Comparison of ENCODE assay signal across 14 mouse cellular contexts in genomic region chr2:101368278-101368677, GRCm38 (mm10).
DNase-seq lines count a peak whose midpoint lies in the region; TF ChIP-seq lines count a peak whose summit lies in the region.
"Had no signal": no experiment of that assay in that cellular context is flagged by ENCODE, and none has a peak within 500 bp of the region (broad histone marks: within the 10 kb centered on the region; RNA-seq: fewer than 3 reads in every experiment).

No protein-coding gene starts in this region.

- H3K4me1 ChIP-seq in lung, adult 2 months (ENCODE audit: control insufficient read depth, insufficient read depth, low read length): no peaks in the 10 kb centered on the region
- H3K4me1 ChIP-seq: limb, embryonic 12.5 days; lung, embryonic 15.5 days; midbrain, embryonic 12.5 days; neural tube, embryonic 12.5 days had no signal

- WGBS in lung, adult 2 months: 54% methylated on average over 4 of the region's 4 CpGs

- no peak overlapping the region for H3K4me3 ChIP-seq in lung, adult 2 months (replicated peaks; ENCODE audit: extremely low read depth, low read depth, low read length)
- H3K4me3 ChIP-seq: limb, embryonic 12.5 days; lung, embryonic 15.5 days; midbrain, embryonic 12.5 days; neural tube, embryonic 12.5 days had no signal

- no peak for TF ChIP-seq POLR2A in lung, adult 2 months (IDR thresholded peaks at IDR 0.05; ENCODE audit: borderline replicate concordance, extremely low read depth, low read depth, low read length)
- no peak for TF ChIP-seq POLR2A in brain, embryonic 14.5 days (IDR thresholded peaks at IDR 0.05; ENCODE audit: borderline replicate concordance, extremely low read depth, insufficient read depth, insufficient read length, poor library complexity, severe bottlenecking)

- TF ChIP-seq CTCF in lung, adult 2 months (IDR thresholded peaks at IDR 0.05; ENCODE audit: insufficient read depth, low read length): no peak
- no peak for TF ChIP-seq CTCF in brain, embryonic 14.5 days (IDR thresholded peaks at IDR 0.05; ENCODE audit: borderline replicate concordance, extremely low read depth, insufficient read depth, insufficient read length)

- peak; percentile 21 to 31 for DNase-seq in cerebellum, postnatal 10 days
- DNase-seq in cerebellum, adult 9-10 months: no peak
- DNase-seq in kidney, postnatal 14 days: peak; percentile 3
- no peak for DNase-seq in kidney, adult 8-10 months
- DNase-seq in lung, postnatal 10 days: peak; percentile 8
- DNase-seq in lung, adult 2 months: no peak
- DNase-seq in brain, embryonic 14.5 days (ENCODE audit: low read depth): peak; percentile 52
- no peak for DNase-seq in natural killer cell, adult 2 months (ENCODE audit: low spot score in 2 of 2)
- DNase-seq: gastrocnemius, postnatal 36 days; right cerebral cortex, postnatal 4 days had no signal

Comparison
In these comparisons a context has a peak if more than half of its experiments do, and no peak if none do; other contexts are left out.
1. DNase-seq: peak in cerebellum, postnatal 10 days (2 of 2), kidney, postnatal 14 days (single experiment), lung, postnatal 10 days (single experiment) and brain, embryonic 14.5 days (single experiment); none in cerebellum, adult 9-10 months (single experiment), kidney, adult 8-10 months (0 of 2), lung, adult 2 months (single experiment) and natural killer cell, adult 2 months (0 of 2).